Mouse (Mus musculus) hindbrain, embryonic 16.5 days (tissue): Measurements from ENCODE around the gene Krtap11-1. TPM values are rescaled to one million over a fixed set of nuclear protein-coding genes. Genes with fewer than 3 reads are reported as not detected.
A peak's percentile ranks its signal among the peaks of the same experiment; 100 is the strongest.

ENCODE experiments used
- ATAC-seq: fragments of 200-750 bp; cut with Nextera tagmentation; 2 replicates; pipeline ENCODE4 v1.8.0; 2017; ENCODE audit warnings: moderate TSS enrichment, moderate library complexity
- H3K27ac ChIP-seq: fragments of 300-500 bp; sonication (generic); 2 replicates; pipeline ENCODE4 v1.5.1; 2014; ENCODE audit warnings: low read depth, mild to moderate bottlenecking, control low read depth, low read length, moderate library complexity
- H3K27me3 ChIP-seq: fragments of 300-500 bp; sonication (generic); replicated peaks from 2 replicates; pipeline ENCODE4 v1.6.1; 2014; ENCODE audit warnings: low read length; ENCODE audit not compliant: control insufficient read depth, insufficient read depth
- H3K36me3 ChIP-seq: fragments of 300-500 bp; sonication (generic); 2 replicates; pipeline ENCODE4 v1.6.1; 2014; ENCODE audit warnings: mild to moderate bottlenecking, low read length, moderate library complexity, mixed read lengths; ENCODE audit not compliant: control insufficient read depth, insufficient read depth
- H3K4me1 ChIP-seq: fragments of 300-500 bp; sonication (generic); 2 replicates; pipeline ENCODE4 v1.6.1; 2014; ENCODE audit warnings: low read depth, low read length; ENCODE audit not compliant: control insufficient read depth, insufficient read depth
- H3K4me2 ChIP-seq: fragments of 300-500 bp; sonication (generic); 2 replicates; pipeline ENCODE4 v1.6.1; 2014; ENCODE audit warnings: mild to moderate bottlenecking, low read length, control low read depth, moderate library complexity
- H3K4me3 ChIP-seq: fragments of 300-500 bp; sonication (generic); 2 replicates; pipeline ENCODE4 v1.5.1; 2014; ENCODE audit warnings: mild to moderate bottlenecking, low read length, control low read depth, moderate library complexity
- H3K9ac ChIP-seq: fragments of 300-500 bp; sonication (generic); 2 replicates; pipeline ENCODE4 v1.6.1; 2014; ENCODE audit warnings: low read depth, mild to moderate bottlenecking, control low read depth, low read length, moderate library complexity
- H3K9me3 ChIP-seq: fragments of 300-500 bp; sonication (generic); 2 replicates; pipeline ENCODE4 v1.6.1; 2014; ENCODE audit warnings: mild to moderate bottlenecking, low read length, moderate library complexity; ENCODE audit not compliant: control insufficient read depth
- WGBS: fragments of 180-500 bp; shearing (Covaris S2); extraction: QIAGEN DNeasy Blood & Tissue Kit; methylation state at CpG from one replicate; pipeline ENCODE4 v1.1.7; 2014; 5-methylcytosine and 5-hydroxymethylcytosine counted together
- polyA plus RNA-seq: library from polyadenylated mRNA; unstranded; fragments of >200 nt; fragmentation: Nextera tagmentation; extraction: Ambion mirVana; gene quantifications from 2 replicates; pipeline ENCODE4 v1.2.1, GENCODE M21; 2015

Krtap11-1 gene
- polyA plus RNA-seq, 1 experiment from 2014 or later, result not detected

DNA sequence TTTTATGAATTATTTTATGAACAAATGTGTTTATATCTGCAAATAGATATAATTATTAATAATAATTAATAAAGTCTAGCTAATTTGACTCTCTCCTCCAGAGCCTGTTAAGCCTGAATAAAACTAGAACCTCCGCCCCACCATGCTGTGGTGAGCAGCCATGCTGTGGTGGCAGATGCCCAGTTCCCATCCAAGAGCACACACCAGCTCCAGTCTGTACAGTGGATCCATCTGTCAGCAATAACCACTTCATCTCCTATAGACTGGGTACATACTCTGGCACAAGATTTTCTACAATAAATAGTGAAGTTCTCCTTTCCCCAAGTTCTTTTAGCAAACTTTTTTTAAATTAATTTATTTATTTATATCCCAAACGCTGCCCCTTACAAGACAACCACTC, 10.7 kb upstream of the Krtap11-1 start:
- whole genome bisulfite sequencing, result 92% methylated on average over 2 of the region's 2 CpGs

DNA sequence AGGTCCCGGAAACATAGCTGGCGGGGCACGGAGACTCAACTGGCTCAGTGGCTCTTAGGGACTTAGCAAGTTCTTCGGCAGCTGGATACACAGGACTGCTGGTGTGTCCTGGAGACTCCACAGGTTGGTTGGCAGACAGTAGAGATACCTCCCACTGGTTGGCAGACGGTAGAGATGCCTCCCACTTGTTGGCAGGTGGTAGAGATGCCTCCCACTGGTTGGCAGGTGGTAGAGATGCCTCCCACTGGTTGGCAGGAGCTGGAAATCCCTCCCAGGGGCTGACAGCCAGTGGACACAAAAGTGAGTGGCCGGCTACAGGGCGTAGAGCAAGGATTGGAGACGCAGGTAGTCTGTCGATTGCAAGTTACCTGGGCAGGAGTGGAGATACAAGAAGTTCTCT, 467 bp downstream of the Krtap11-1 start:
- WGBS, result 81% methylated on average over 9 of the region's 9 CpGs
- Histone ChIP-seq H3K27me3 (no peaks in the 10 kb centered on the region), H3K9ac (no peak overlapping the region), H3K9me3 (no peaks in the 10 kb centered on the region), H3K4me3 (no peak overlapping the region), H3K36me3 (no peaks in the 10 kb centered on the region), H3K4me2 (no peak overlapping the region), H3K27ac (no peak overlapping the region), H3K4me1 (no peaks in the 10 kb centered on the region)
- peak; percentile 61 for ATAC-seq

More for the DNA sequence above, 10.7 kb upstream of the Krtap11-1 start:
- no peak overlapping the region for H3K9ac ChIP-seq
- H3K9me3 ChIP-seq, result no peaks in the 10 kb centered on the region
- H3K4me3 ChIP-seq, result no peak overlapping the region
- no peaks in the 10 kb centered on the region for H3K4me1 ChIP-seq
- H3K36me3 ChIP-seq, result no peaks in the 10 kb centered on the region
- H3K27ac ChIP-seq, result no peak overlapping the region
- no peak overlapping the region for H3K4me2 ChIP-seq
- ATAC-seq, result peak; percentile 73; the same call in 1 of the 2 replicates
- H3K27me3 ChIP-seq, result no peaks in the 10 kb centered on the region

DNA sequence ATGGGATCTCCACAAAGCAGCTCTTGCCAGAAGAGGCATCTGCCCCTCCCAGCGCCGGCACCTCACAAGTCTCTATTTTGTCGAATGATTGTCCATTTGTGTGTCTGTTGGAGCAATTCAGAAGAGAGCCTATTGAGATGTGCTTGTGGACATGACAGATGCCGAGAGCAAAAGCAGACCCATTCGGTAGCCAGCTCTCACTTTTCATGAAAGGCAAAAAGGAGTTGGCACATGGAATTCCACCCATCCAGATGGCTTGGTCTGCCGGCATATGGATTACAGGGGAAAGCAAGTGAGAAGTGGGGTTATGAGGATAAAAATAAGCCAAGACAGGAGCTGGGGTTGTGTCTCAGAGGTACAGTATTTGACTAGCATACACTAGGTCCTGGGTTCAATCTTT, 1.8 kb downstream of the Krtap11-1 start:
- Histone ChIP-seq H3K36me3 (no peaks in the 10 kb centered on the region), H3K4me3 (no peak overlapping the region), H3K9me3 (no peaks in the 10 kb centered on the region), H3K4me1 (no peaks in the 10 kb centered on the region), H3K4me2 (no peak overlapping the region), H3K9ac (no peak overlapping the region), H3K27ac (no peak overlapping the region), H3K27me3 (no peaks in the 10 kb centered on the region)
- 60% methylated on average over 6 of the region's 6 CpGs for WGBS
- peak; percentile 49 for ATAC-seq

DNA sequence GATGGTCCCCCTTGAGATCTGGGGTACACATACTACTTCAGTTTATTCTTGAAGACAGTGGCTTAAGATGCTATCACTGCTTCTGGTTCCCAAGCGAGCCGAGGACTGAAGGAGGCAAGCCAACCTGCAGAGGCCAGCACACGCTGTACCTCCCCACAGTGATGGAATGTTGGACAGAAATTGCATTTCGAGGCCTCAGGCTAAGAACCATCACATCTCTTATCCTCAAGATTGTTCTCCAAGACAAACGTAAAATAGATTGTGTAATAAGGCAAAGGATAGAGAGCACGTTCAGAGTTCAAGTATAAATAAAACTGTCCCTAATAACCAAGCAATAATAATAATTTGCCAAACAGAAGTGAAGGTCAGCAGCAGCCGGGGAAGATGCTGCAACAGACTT, 2.8 kb downstream of the Krtap11-1 start:
- H3K9ac ChIP-seq, result no peak overlapping the region
- H3K4me2 ChIP-seq, result no peak overlapping the region
- H3K36me3 ChIP-seq, result no peaks in the 10 kb centered on the region
- WGBS, result 82% methylated on average over 7 of the region's 7 CpGs
- H3K4me3 ChIP-seq, result no peak overlapping the region
- no peaks in the 10 kb centered on the region for H3K4me1 ChIP-seq
- no peak overlapping the region for H3K27ac ChIP-seq
- H3K27me3 ChIP-seq, result no peaks in the 10 kb centered on the region
- no peak for ATAC-seq
- H3K9me3 ChIP-seq, result no peaks in the 10 kb centered on the region

DNA sequence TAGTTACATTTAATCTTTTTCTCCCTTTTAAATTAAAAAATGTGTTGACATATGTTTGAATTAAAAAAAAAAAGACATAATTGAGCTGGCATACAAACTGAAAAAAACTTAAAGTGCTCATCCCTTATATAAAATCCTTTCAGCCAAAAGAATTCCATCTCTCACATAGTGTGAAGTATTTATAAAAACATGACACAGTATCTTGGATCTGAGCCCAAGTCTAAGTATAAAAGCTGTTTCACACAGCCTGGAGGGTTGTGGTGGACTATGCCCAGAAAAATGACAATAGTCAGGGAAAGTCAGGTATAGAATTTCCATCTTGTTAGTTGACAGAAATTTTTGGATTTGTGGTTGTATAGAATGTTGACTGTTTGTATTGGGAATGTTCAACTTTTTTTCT, 20.7 kb downstream of the Krtap11-1 start:
- Histone ChIP-seq H3K9ac (no peak overlapping the region), H3K4me1 (no peaks in the 10 kb centered on the region), H3K9me3 (no peaks in the 10 kb centered on the region), H3K4me2 (no peak overlapping the region), H3K27me3 (no peaks in the 10 kb centered on the region), H3K27ac (no peak overlapping the region), H3K4me3 (no peak overlapping the region), H3K36me3 (no peaks in the 10 kb centered on the region)
- no peak for ATAC-seq

DNA sequence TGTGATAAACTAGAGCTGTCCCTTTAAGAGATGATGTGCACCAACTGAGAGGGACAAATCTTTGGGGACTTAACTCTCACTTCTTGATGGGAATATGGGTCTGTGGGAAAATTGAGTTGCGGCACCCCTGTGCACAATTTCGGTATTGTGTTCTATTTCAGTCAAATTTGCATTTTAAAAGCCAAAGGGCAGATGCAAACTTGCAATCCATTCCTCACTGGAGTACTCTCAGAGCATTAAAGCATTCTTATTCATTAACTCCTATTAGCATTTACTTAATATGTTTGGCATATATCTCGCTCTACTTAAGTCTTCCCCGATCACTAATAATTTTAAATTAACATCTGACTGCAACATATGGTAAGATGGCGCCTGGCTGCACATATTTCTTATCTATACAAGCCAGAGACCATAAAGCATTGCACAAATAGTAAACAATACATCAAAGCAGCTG, 32.9 kb downstream of the Krtap11-1 start:
- no peaks in the 10 kb centered on the region for H3K9me3 ChIP-seq
- peaks cover 2% of the 10 kb centered on the region; the same call in 1 of the 2 replicates for H3K4me1 ChIP-seq
- H3K9ac ChIP-seq, result no peak overlapping the region
- H3K27me3 ChIP-seq, result no peaks in the 10 kb centered on the region
- H3K36me3 ChIP-seq, result no peaks in the 10 kb centered on the region
- no peak overlapping the region for H3K4me2 ChIP-seq
- WGBS, result 36% methylated on average over 5 of the region's 5 CpGs
- peak; percentile 50; the same call in 1 of the 2 replicates for ATAC-seq
- no peak overlapping the region for H3K27ac ChIP-seq
- no peak overlapping the region for H3K4me3 ChIP-seq

DNA sequence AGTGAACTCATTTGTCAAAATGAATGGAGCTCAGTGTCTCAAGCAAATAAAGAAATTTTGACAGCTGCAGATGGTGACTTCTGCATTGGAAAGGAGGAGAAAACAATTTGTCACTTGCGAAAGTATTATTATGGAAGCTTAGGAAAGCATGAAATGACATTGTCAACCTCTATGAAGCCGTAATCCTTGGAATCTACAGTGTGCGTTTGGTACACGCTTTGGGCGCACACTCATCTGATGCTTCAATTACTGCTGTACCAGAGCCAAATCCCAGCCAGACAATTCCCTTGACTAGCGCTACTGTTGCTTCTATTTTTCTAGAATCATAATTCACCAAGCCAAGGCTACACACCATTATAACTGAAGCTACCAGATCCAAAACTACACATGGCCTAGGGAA, 33.6 kb downstream of the Krtap11-1 start:
- H3K9ac ChIP-seq, result no peak overlapping the region
- peaks cover 2% of the 10 kb centered on the region; the same call in 1 of the 2 replicates for H3K4me1 ChIP-seq
- H3K36me3 ChIP-seq, result no peaks in the 10 kb centered on the region
- ATAC-seq, result no peak
- no peak overlapping the region for H3K27ac ChIP-seq
- H3K27me3 ChIP-seq, result no peaks in the 10 kb centered on the region
- 60% methylated on average over 6 of the region's 6 CpGs for WGBS
- H3K4me3 ChIP-seq, result no peak overlapping the region
- H3K9me3 ChIP-seq, result no peaks in the 10 kb centered on the region
- H3K4me2 ChIP-seq, result no peak overlapping the region

DNA sequence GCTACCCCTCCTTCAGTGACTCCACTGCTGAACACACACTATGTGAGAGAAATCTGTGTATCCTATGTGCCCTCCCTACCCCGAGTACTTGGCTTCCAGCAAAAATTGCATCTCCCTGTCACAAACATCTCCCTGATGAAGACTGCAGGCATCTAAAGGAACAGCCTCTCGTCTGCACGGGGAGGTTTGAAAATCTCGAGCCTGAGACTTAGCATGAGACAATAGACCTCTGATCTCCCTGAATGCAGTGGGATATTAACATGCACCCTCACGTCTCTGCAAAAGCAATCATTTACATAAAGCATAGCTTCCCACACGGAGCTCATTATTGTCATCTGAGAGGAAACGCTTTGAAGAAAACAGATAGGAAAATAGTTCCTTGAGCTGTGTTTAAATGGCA, 40.4 kb downstream of the Krtap11-1 start:
- Histone ChIP-seq H3K9me3 (no peaks in the 10 kb centered on the region), H3K4me2 (0 out of 2 replicates have a peak overlapping the region, but pooled peaks have one; percentile 26), H3K27me3 (no peaks in the 10 kb centered on the region), H3K27ac (peak overlapping the region; percentile 68), H3K9ac (peak overlapping the region; percentile 42; the same call in 1 of the 2 replicates), H3K36me3 (no peaks in the 10 kb centered on the region), H3K4me3 (no peak overlapping the region), H3K4me1 (peaks cover 8% of the 10 kb centered on the region)
- peak; percentile 78 for ATAC-seq
- WGBS, result 8% methylated on average over 7 of the region's 7 CpGs

DNA sequence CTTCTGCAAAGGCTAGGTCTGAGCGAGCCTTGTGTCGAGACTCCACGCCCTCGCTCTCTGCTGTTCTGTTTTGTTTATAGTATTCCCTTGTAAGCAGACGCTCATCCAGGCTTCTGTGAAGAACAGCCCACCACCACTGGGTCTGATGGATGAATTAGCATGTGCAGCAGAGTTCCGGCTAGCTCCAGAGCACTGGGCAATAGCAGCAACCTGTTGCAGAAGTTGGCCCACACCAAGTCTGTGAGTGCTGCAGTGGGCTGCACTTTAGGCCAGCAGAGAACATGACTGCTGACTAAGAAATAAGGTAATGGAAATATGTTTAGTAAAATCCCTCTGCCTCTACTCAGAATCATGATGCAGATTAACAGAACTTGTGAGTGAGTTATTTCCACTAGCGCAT, 41.1 kb downstream of the Krtap11-1 start:
- H3K27me3 ChIP-seq, result no peaks in the 10 kb centered on the region
- H3K9me3 ChIP-seq, result no peaks in the 10 kb centered on the region; the same call in 1 of the 2 replicates
- peaks cover 8% of the 10 kb centered on the region for H3K4me1 ChIP-seq
- no peak overlapping the region for H3K9ac ChIP-seq
- no peak overlapping the region for H3K4me2 ChIP-seq
- WGBS, result 40% methylated on average over 7 of the region's 7 CpGs
- no peaks in the 10 kb centered on the region for H3K36me3 ChIP-seq
- ATAC-seq, result peak; percentile 68
- no peak overlapping the region for H3K4me3 ChIP-seq
- H3K27ac ChIP-seq, result peak overlapping the region; percentile 68

DNA sequence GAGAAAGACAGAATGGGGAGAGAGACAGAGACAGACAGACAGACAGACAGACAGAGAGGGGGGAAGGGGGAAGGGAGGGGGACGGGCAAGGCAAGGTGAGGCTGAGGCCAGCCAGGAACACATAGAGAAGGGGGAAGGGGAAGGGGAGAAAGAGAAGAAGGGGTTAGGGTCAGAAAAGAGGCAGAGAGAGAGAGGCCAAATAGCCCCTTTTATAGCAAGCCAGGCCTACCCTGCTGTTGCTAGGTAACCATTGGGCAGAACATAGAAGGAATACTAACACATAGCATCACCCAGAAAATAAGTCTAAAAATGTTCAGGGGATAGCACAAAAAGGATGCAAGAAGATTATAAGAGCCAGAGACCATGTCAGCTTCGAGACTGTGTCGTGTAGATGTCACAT, 42.6 kb downstream of the Krtap11-1 start:
- Histone ChIP-seq H3K27me3 (no peaks in the 10 kb centered on the region), H3K4me1 (peaks cover 8% of the 10 kb centered on the region), H3K9ac (no peak overlapping the region), H3K4me2 (no peak overlapping the region), H3K4me3 (no peak overlapping the region), H3K9me3 (no peaks in the 10 kb centered on the region; the same call in 1 of the 2 replicates), H3K27ac (peak overlapping the region; percentile 42; the same call in 1 of the 2 replicates), H3K36me3 (no peaks in the 10 kb centered on the region)
- ATAC-seq, result peak; percentile 81
- 34% methylated on average over 3 of the region's 3 CpGs for WGBS
